Mouse (Mus musculus) midbrain, embryonic 14.5 days (tissue): ENCODE results near the gene Fras1. TPM values are rescaled to one million over a fixed set of nuclear protein-coding genes. Genes with fewer than 3 reads are reported as not detected.

Source experiments
- ATAC-seq: fragments of 200-750 bp; cut with Nextera tagmentation; 2 replicates; pipeline ENCODE4 v1.8.0; 2017; ENCODE audit warnings: moderate number of reproducible peaks, moderate library complexity; ENCODE audit not compliant: low FRiP score, low TSS enrichment
- DNase-seq: peaks from one replicate; pipeline ENCODE4 v3.0.0-alpha.2; 2015
- H3K27ac ChIP-seq: fragments of 300-500 bp; sonication (generic); replicated peaks from 2 replicates; pipeline ENCODE4 v1.5.1; 2014; ENCODE audit warnings: mild to moderate bottlenecking, low read depth, low read length, moderate library complexity
- H3K27me3 ChIP-seq: fragments of 300-500 bp; sonication (generic); 2 replicates; pipeline ENCODE4 v1.6.1; 2014; ENCODE audit warnings: low read length, control low read depth, mixed read lengths; ENCODE audit not compliant: control insufficient read depth, insufficient read depth
- H3K36me3 ChIP-seq: fragments of 300-500 bp; sonication (generic); 2 replicates; pipeline ENCODE4 v1.6.1; 2014; ENCODE audit warnings: low read length, control low read depth; ENCODE audit not compliant: control insufficient read depth, insufficient read depth
- H3K4me1 ChIP-seq: fragments of 300-500 bp; sonication (generic); 2 replicates; pipeline ENCODE4 v1.6.1; 2014; ENCODE audit warnings: mild to moderate bottlenecking, antibody characterized with exemption, low read length, control low read depth; ENCODE audit not compliant: control insufficient read depth, insufficient read depth
- H3K4me2 ChIP-seq: fragments of 300-500 bp; sonication (generic); 2 replicates; pipeline ENCODE4 v1.6.1; 2014; ENCODE audit warnings: mild to moderate bottlenecking, low read length, moderate library complexity
- H3K4me3 ChIP-seq: fragments of 300-500 bp; sonication (generic); replicated peaks from 2 replicates; pipeline ENCODE4 v1.5.1; 2014; ENCODE audit warnings: low read depth, low read length
- H3K9ac ChIP-seq: fragments of 300-500 bp; sonication (generic); replicated peaks from 2 replicates; pipeline ENCODE4 v1.6.1; 2014; ENCODE audit warnings: mild to moderate bottlenecking, low read length, moderate library complexity
- H3K9me3 ChIP-seq: fragments of 300-500 bp; sonication (generic); 2 replicates; pipeline ENCODE4 v1.6.1; 2016; ENCODE audit warnings: low read length, control low read depth, mixed read lengths; ENCODE audit not compliant: control insufficient read depth
- WGBS: fragments of 180-500 bp; shearing (Covaris S2); extraction: QIAGEN DNeasy Blood & Tissue Kit; methylation state at CpG from one replicate; pipeline ENCODE4 v1.1.7; 2014; 5-methylcytosine and 5-hydroxymethylcytosine counted together
- polyA plus RNA-seq: library from polyadenylated mRNA; unstranded; fragments of >200 nt; fragmentation: Nextera tagmentation; extraction: Ambion mirVana; gene quantifications from 2 replicates; pipeline ENCODE4 v1.2.1, GENCODE M21; 2014

Gene Fras1
- polyA plus RNA-seq, 1 experiment from 2014 or later: 7.8 TPM

GRCm38 (mm10) chr5:96793953-96794635 lies 420.3 kb downstream of the Fras1 start:
- Histone ChIP-seq H3K4me3 (no peak overlapping the region), H3K36me3 (no peaks in the 10 kb centered on the region), H3K27ac (no peak overlapping the region), H3K4me2 (no peak overlapping the region), H3K27me3 (no peaks in the 10 kb centered on the region; the same call in 1 of the 2 replicates), H3K4me1 (peaks cover 5% of the 10 kb centered on the region; the same call in 1 of the 2 replicates), H3K9ac (no peak overlapping the region), H3K9me3 (no peaks in the 10 kb centered on the region)
- 61% methylated on average over 10 of the region's 10 CpGs for WGBS
- DNase-seq (no peak), ATAC-seq (no peak)

- Histone ChIP-seq H3K9ac (no peak overlapping the region), H3K36me3 (no peaks in the 10 kb centered on the region), H3K4me2 (no peak overlapping the region), H3K4me1 (peaks cover 5% of the 10 kb centered on the region; the same call in 1 of the 2 replicates), H3K27me3 (no peaks in the 10 kb centered on the region; the same call in 1 of the 2 replicates), H3K4me3 (no peak overlapping the region), H3K27ac (no peak overlapping the region), H3K9me3 (no peaks in the 10 kb centered on the region)
- WGBS: 91% methylated on average over 1 of the region's 1 CpGs
- DNase-seq (no peak), ATAC-seq (no peak)
Observed at GRCm38 (mm10) chr5:96795752-96796151, 422.0 kb downstream of the Fras1 start.

GRCm38 (mm10) chr5:96797465-96797864 lies 423.7 kb downstream of the Fras1 start:
- 96% methylated on average over 6 of the region's 6 CpGs for WGBS
- H3K36me3 ChIP-seq: no peaks in the 10 kb centered on the region
- peaks cover 5% of the 10 kb centered on the region; the same call in 1 of the 2 replicates for H3K4me1 ChIP-seq
- no peak for ATAC-seq
- DNase-seq: no peak
- no peak overlapping the region for H3K4me2 ChIP-seq
- H3K27me3 ChIP-seq: no peaks in the 10 kb centered on the region; the same call in 1 of the 2 replicates
- H3K9ac ChIP-seq: no peak overlapping the region
- H3K4me3 ChIP-seq: no peak overlapping the region
- H3K9me3 ChIP-seq: no peaks in the 10 kb centered on the region
- H3K27ac ChIP-seq: no peak overlapping the region

GRCm38 (mm10) chr5:96799165-96799564 lies 425.4 kb downstream of the Fras1 start:
- H3K27me3 ChIP-seq: no peaks in the 10 kb centered on the region; the same call in 1 of the 2 replicates
- no peaks in the 10 kb centered on the region for H3K4me1 ChIP-seq
- H3K9me3 ChIP-seq: no peaks in the 10 kb centered on the region
- DNase-seq: no peak
- H3K4me2 ChIP-seq: no peak overlapping the region
- no peak overlapping the region for H3K9ac ChIP-seq
- no peak overlapping the region for H3K27ac ChIP-seq
- WGBS: 89% methylated on average over 9 of the region's 9 CpGs
- H3K36me3 ChIP-seq: no peaks in the 10 kb centered on the region
- no peak for ATAC-seq
- no peak overlapping the region for H3K4me3 ChIP-seq

- Histone ChIP-seq H3K9ac (no peak overlapping the region), H3K4me1 (no peaks in the 10 kb centered on the region), H3K4me3 (no peak overlapping the region), H3K4me2 (no peak overlapping the region), H3K36me3 (no peaks in the 10 kb centered on the region), H3K9me3 (no peaks in the 10 kb centered on the region), H3K27me3 (no peaks in the 10 kb centered on the region), H3K27ac (no peak overlapping the region)
- 95% methylated on average over 9 of the region's 9 CpGs for WGBS
- no peak for ATAC-seq
- no peak for DNase-seq
Observed at GRCm38 (mm10) chr5:96799969-96800368, 426.2 kb downstream of the Fras1 start.

GRCm38 (mm10) chr5:96802185-96802584 lies 428.4 kb downstream of the Fras1 start:
- Histone ChIP-seq H3K4me3 (no peak overlapping the region), H3K36me3 (no peaks in the 10 kb centered on the region), H3K27ac (no peak overlapping the region), H3K4me2 (no peak overlapping the region), H3K4me1 (no peaks in the 10 kb centered on the region), H3K27me3 (no peaks in the 10 kb centered on the region), H3K9me3 (no peaks in the 10 kb centered on the region), H3K9ac (no peak overlapping the region)
- WGBS: 48% methylated on average over 7 of the region's 7 CpGs
- DNase-seq (no peak), ATAC-seq (no peak)

- Histone ChIP-seq H3K9me3 (no peaks in the 10 kb centered on the region), H3K9ac (no peak overlapping the region), H3K4me3 (no peak overlapping the region), H3K4me1 (no peaks in the 10 kb centered on the region), H3K27me3 (no peaks in the 10 kb centered on the region), H3K36me3 (no peaks in the 10 kb centered on the region), H3K4me2 (no peak overlapping the region), H3K27ac (no peak overlapping the region)
- DNase-seq: no peak
- 70% methylated on average over 3 of the region's 3 CpGs for WGBS
- no peak for ATAC-seq
Observed at GRCm38 (mm10) chr5:96803091-96803490, 429.3 kb downstream of the Fras1 start.

GRCm38 (mm10) chr5:96804304-96804703 lies 430.5 kb downstream of the Fras1 start:
- no peaks in the 10 kb centered on the region for H3K9me3 ChIP-seq
- no peak overlapping the region for H3K4me3 ChIP-seq
- no peak overlapping the region for H3K4me2 ChIP-seq
- H3K36me3 ChIP-seq: no peaks in the 10 kb centered on the region
- no peak for ATAC-seq
- no peak overlapping the region for H3K27ac ChIP-seq
- 90% methylated on average over 4 of the region's 4 CpGs for WGBS
- no peaks in the 10 kb centered on the region for H3K27me3 ChIP-seq
- H3K9ac ChIP-seq: no peak overlapping the region
- H3K4me1 ChIP-seq: no peaks in the 10 kb centered on the region
- no peak for DNase-seq

GRCm38 (mm10) chr5:96804813-96805212 lies 431.1 kb downstream of the Fras1 start:
- 89% methylated on average over 3 of the region's 3 CpGs for whole genome bisulfite sequencing
- Histone ChIP-seq H3K27me3 (no peaks in the 10 kb centered on the region), H3K4me2 (no peak overlapping the region), H3K36me3 (no peaks in the 10 kb centered on the region), H3K9ac (no peak overlapping the region), H3K4me1 (no peaks in the 10 kb centered on the region), H3K9me3 (no peaks in the 10 kb centered on the region), H3K4me3 (no peak overlapping the region), H3K27ac (no peak overlapping the region)
- no peak for ATAC-seq
- DNase-seq: no peak
